Mouse (Mus musculus): ENCODE data around the gene Gnb1l.
A peak's percentile ranks its signal among the peaks of the same experiment; 100 is the strongest.

Gnb1l gene

GRCm38 (mm10) chr16:18498558-18498990 lies at the start of gene Gnb1l, which contains the start of gene Rtl10:
Gnb1l (plus strand) TSS chr16:18498713.
Rtl10 (plus strand) TSS chr16:18498901.
- peak; percentile 91 to 93 for DNase-seq

GRCm38 (mm10) chr16:18449005-18449404 lies 49.5 kb upstream of the Gnb1l start:
- DNase-seq, result no peak

DNA sequence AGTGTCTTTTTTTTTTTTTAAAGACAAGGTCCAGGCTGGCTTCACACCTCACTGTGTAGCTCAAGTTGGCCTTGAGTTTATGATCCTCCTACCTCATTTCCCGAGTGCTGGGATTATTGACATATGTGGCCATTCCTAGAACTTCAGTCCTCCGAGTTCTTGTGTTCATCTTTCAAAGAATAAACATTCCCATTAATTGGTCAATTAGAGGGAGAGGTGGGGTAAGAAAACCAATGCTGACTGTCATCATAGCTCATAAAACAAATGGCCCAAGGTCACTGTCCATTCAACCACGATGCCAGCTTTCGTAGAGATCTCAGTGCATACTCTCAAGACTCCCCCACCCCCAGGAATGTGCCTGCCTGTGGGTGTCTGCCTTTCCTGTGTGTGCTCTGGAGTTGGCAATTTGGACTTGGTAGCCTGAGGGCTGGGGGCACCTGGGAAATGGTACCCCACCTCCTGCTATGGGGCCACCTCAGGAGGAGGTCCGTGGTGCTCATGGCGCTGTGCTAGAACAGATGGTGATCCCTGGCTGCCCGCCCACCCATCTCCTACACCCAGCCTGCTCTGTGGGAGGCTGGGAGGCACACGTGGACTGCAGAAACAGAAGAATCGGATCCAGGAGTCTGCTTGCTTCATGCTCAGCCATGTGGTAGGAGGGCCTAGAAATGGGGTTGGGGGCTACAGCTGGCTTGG lies 46.9 kb upstream of the Gnb1l start:
- DNase-seq, result no peak

- no peak for DNase-seq
These were observed 46.1 kb upstream of the Gnb1l start for GRCm38 (mm10) chr16:18452361-18452862.

GRCm38 (mm10) chr16:18453846-18454245 lies 44.7 kb upstream of the Gnb1l start:
- DNase-seq, result no peak

DNA sequence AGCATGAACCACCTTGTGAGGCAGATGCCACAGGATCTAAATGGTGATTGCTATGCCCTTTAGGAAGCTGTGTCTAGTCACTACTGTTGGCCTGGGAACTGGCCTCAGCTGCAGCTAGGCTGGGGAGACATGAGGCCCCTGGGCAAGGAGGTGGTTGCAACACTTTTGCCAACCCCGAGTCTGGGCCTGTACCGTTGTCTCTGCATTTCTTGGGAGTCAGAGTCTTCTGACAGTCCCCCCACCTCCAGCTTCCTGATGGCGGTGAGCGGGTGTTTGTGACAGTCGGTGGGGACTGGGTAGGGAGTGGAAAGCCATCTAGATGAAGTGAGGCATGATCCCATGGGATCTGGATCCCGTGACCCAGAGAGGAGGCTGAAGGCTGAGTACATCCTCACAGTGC lies 43.1 kb upstream of the Gnb1l start:
- no peak for DNase-seq

DNA sequence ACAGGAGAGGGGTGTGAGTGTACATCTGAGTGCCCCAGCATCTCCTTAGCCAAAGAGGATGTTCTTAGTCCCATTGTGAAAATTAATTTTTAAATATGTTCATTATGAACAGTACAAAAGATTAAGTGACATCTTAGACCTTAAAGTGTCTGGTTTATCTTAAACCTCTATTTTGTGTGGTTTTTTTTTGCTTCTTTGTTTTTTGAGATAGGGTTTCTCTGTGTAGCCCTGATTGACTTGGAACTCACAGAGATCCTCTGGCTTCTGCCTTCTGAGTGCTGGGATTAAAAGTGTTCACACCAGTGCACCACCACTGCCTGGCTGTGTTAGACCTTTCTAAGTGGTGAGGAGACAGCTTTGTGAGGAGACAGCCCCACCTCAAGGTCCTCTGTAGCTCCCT lies 39.9 kb upstream of the Gnb1l start:
- no peak for DNase-seq

DNA sequence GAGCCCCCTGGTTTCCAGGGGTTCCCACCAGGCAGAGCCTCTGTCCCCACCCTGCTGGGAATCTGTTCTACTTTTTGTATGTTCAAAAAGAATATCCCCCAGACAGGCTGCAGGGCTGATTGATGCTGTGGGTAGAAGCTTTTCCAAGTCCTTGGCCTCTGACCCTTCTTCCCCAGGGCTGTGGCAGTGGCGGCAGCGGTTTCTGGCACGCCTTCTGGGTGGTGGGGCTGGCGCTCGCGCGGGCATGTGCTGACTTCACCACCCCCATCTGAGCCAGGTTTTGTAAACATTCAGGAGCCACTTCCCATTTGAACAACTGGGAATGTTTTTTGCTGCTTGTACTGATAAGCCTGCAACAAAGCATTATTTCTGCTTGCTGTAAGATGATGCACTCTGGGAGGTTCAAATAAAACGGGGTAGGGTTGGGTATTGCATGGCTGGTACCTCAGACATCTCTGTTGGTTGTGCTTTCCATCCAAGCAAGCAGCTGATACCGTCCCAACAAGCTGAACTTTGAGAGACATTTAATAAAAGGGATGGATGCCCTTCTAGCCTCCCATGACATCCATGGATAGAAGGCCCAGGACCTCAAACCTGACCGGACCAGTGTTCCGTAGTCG lies 39.1 kb upstream of the Gnb1l start:
- peak in 1 of 2 experiments; percentile 54 for DNase-seq

DNA sequence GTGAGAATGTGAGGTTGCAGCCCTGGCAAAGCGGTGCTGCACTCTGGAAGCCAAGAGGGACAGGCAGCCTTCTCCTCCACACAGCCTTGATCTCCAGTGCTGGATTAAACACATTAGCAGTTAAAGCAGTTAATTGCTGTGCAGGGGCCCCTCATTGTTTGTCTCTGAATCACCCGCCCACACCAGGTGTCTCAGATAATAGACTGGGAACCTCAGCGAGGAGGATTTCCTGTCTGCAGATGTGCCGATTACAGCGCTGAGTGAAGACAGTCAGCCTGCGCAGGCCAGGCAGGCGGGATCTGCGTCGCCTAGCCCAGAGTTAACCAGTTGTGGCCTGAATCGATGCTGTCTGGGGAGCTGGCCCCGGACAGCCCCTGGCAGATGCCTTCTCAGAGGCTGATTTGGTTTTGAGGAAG lies 38.5 kb upstream of the Gnb1l start:
- peak; percentile 72 to 84 for DNase-seq

DNA sequence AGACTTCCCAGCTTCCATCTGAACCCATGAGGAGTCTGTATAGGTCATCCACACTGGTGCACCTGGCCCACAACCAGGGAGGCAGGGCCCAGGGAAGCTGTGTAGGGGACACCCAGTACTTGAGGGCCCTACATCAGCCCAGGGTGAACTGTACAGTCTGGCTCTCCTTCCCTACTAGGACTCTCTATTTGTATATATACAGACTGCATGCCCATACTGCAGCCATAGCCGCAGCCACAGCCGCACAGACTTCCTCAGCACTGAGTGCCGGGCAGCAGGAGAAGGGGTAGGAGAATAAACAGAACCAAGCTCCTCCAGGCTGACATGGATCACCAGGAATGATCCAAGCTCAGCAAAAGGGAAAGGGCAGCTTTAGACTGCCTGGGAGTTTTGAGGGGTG lies 37.7 kb upstream of the Gnb1l start:
- DNase-seq, result no peak

DNA sequence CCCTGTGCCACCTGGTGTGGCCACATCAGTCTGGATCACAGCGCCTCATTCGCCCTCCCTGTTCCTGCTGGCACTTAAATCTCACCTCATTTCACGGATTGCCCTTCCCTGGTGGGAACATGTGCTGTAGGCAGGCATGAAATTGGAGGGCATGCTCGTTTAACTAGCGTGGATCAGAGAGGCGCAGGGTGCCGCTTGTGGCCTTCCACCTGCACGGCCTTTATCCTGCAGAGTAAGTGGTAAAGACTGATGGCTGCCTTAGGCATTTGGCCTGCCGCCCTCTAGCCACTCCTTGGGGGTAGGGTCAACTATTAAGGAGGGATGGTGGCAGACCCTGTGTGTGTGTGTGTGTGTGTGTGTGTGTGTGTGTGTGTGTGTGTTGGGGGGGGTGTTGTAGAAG lies 36.5 kb upstream of the Gnb1l start:
- DNase-seq, result no peak

GRCm38 (mm10) chr16:18462598-18462997 lies 35.9 kb upstream of the Gnb1l start:
- no peak for DNase-seq

- no peak for DNase-seq
These were observed 34.2 kb upstream of the Gnb1l start for GRCm38 (mm10) chr16:18464271-18464670.

DNA sequence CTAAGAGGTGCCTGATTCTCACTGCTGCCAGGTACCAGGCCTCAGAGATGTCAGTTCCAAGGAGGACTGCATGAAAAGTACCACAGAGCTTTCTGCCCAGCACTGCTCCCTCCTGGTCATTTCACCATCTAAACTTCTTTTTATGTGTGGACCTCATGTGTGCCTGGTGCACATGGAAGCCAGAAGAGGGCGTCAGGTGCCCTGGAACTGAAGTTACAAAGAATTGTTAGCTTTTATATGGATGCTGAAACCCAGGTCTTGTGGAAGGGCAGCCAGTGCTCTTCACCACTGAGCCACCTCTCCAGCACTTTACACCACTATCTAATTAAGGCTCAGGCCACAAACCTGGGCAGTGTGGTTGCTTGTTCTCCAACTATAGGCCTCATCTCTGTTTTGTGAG lies 27.7 kb upstream of the Gnb1l start:
- no peak for DNase-seq

DNA sequence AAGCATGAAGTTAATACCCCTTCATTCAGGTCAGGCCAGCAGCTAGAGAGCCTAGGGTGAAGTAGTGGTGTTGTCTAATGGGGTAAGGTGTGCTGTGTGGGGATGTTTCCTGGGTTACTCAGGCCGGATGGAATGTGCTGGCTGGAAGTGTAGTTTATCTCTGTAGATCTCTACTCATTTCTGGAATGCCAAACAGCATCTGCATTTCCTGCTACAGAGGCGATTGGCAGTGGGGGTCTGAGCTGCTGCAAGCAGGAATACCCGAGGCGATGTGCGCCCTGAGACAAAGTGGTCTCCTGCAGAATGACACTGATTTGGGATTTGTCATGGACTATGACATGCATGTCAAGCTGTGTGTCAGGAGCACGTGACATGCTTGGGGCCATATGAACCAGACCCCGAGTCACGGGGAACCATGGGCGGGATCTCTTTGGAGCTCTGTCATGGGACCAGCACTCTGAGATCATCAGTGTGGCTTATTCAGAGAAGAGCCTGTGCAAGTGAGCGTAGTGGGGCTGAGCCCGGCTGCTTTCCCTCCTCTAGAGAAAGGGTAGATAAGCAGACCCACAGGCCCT lies 27.0 kb upstream of the Gnb1l start:
- no peak for DNase-seq

DNA sequence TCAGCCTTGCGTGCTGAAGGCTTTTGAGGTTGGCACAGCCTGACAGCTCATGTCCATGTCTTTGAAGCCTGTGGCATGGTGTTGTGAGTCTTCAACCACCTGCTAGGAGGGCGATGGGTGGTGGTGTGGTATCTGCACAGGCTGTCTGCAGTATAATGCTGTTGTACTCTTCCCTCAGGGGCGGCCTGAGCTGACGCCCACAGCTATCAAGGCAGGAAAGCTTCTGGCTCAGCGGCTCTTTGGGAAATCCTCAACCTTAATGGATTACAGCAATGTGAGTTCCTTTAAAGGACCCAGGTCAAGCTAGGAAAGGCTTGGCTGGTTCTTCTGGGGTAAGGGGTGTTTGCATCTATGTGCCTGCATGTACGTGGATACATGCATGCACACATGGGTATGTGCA lies 26.5 kb upstream of the Gnb1l start:
- DNase-seq, result no peak

- DNase-seq, result no peak
These were observed 26.1 kb upstream of the Gnb1l start for GRCm38 (mm10) chr16:18472416-18472815.

- peak in 1 of 2 experiments; percentile 0 for DNase-seq
These were observed 25.5 kb upstream of the Gnb1l start for GRCm38 (mm10) chr16:18472976-18473375.

DNA sequence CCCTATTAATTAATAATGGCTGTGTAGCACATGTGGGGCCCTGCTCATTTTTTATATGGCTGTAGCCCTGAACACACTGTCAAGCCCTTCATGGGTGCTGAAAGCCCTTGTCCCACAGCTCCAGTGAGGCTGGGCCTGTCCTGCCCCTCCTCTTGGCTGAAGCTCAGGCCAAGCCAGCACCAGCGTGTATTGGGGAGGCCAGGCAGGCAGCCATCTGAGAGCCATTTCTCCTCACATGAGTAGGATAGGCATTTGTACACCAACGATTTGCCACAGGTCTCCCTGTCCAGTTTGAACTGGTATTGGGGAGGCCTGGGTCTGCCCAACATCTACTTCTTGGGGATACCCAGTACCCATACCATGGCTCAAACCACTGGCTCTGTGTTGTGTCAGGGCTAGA lies 24.5 kb upstream of the Gnb1l start:
- DNase-seq, result no peak

DNA sequence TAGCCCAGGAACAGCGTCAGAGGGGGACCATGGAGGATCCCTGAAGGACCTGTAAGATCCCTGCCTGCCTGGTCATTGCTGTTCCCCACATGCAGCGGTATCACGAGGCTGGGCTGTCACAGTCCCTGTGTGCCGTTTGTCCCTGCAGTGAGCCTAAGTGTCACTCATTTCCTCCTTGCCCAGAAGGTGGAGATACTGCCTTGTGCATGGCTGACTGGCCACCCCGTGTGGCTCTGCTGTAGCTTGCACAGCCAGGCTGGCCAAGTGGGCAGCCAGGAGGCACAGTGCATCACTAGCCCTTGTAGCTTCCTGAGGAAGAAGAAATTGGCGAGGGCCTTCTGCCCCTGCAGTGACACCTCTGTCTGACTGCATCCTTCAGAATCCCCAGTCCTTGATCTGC lies 20.5 kb upstream of the Gnb1l start:
- DNase-seq, result peak in 1 of 2 experiments; percentile 1

GRCm38 (mm10) chr16:18479667-18480066 lies 18.8 kb upstream of the Gnb1l start:
- DNase-seq, result no peak

- no peak for DNase-seq
These were observed 17.5 kb upstream of the Gnb1l start for GRCm38 (mm10) chr16:18480933-18481485.

DNA sequence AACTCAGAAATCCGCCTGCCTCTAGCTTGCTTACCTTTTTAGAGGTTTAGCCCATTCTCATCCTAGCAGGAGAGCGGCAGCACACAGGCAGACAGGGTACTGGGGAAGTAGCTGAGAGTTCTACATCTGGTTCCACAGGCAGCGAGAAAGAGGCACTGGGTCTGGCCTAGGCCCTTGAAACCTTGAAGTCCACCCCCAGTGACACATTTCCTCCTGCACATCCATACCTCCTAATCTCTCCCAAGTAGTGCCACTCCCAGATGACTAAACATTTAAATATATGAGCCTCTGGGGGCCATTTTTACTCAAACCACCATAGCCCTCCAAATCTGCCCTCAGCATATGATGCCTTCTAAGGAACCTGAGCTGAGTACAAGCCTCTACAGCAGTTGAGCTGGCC lies 16.1 kb upstream of the Gnb1l start:
- no peak for DNase-seq

GRCm38 (mm10) chr16:18483839-18484238 lies 14.7 kb upstream of the Gnb1l start:
- peak in 1 of 2 experiments; percentile 0 for DNase-seq

All from thymus, adult 18-20 months (tissue).